Mouse (Mus musculus) left cerebral cortex, adult 2 months (tissue): ENCODE measurements around the gene Gm9821. TPM values are rescaled to one million over a fixed set of nuclear protein-coding genes. Genes with fewer than 3 reads are reported as not detected.

Experiments used
- DNase-seq, 2 experiments: peaks; one replicate each; pipeline ENCODE4 v3.0.0; 2021 to 2022; ENCODE audit warnings: low spot score in 2 of 2, mixed read lengths in 1 of 2; ENCODE audit errors: extremely low spot score in 1 of 2
- H3K27ac ChIP-seq: fragments of 200-600 bp; 2 replicates; pipeline ENCODE4 v1.8.1; 2022
- H3K4me3 ChIP-seq: fragments of 200-600 bp; 2 replicates; pipeline ENCODE4 v1.8.1; 2022
- CTCF ChIP-seq: fragments of 200-600 bp; IDR thresholded peaks from 2 replicates; pipeline ENCODE4 v1.8.1; 2022; ENCODE audit warnings: antibody characterized with exemption, mild to moderate bottlenecking, moderate library complexity
- intact Hi-C: fragments of 180-260 bp; cut with DNase I; formaldehyde crosslinking; loops from one replicate; pipeline ENCODE4 v1.15.1; 2025
- total RNA-seq, 2 experiments: library from RNA; stranded (reverse); gene quantifications; 2 replicates each; pipeline ENCODE4 v1.2.3; 2021

Gene Gm9821
- total RNA-seq, 2 experiments from 2014 or later = not detected

- DNase-seq = no peak
- Histone ChIP-seq H3K4me3 (no peak overlapping the region), H3K27ac (no peak overlapping the region)
- no peak for TF ChIP-seq CTCF
- intact Hi-C loops = no loop called here
These were observed 28.4 kb upstream of the Gm9821 start for GRCm38 (mm10) chr2:91917096-91917495.

GRCm38 (mm10) chr2:91920130-91920529 lies 25.4 kb upstream of the Gm9821 start:
- no peak for DNase-seq
- H3K4me3 ChIP-seq = no peak overlapping the region
- intact Hi-C loops = loop anchor here (5.0 to 10.0 kb wide), 3 partner anchors 205 to 268 kb away; partner anchors contain the start of genes Atg13 and Harbi1
- H3K27ac ChIP-seq = no peak overlapping the region
- no peak for TF ChIP-seq CTCF

- intact Hi-C loops = loop anchor here (5.0 to 10.0 kb wide), 3 partner anchors 206 to 269 kb away; partner anchors contain the start of genes Atg13 and Harbi1
- TF ChIP-seq CTCF = no peak
These were observed 24.2 kb upstream of the Gm9821 start for GRCm38 (mm10) chr2:91921181-91921789.

DNA sequence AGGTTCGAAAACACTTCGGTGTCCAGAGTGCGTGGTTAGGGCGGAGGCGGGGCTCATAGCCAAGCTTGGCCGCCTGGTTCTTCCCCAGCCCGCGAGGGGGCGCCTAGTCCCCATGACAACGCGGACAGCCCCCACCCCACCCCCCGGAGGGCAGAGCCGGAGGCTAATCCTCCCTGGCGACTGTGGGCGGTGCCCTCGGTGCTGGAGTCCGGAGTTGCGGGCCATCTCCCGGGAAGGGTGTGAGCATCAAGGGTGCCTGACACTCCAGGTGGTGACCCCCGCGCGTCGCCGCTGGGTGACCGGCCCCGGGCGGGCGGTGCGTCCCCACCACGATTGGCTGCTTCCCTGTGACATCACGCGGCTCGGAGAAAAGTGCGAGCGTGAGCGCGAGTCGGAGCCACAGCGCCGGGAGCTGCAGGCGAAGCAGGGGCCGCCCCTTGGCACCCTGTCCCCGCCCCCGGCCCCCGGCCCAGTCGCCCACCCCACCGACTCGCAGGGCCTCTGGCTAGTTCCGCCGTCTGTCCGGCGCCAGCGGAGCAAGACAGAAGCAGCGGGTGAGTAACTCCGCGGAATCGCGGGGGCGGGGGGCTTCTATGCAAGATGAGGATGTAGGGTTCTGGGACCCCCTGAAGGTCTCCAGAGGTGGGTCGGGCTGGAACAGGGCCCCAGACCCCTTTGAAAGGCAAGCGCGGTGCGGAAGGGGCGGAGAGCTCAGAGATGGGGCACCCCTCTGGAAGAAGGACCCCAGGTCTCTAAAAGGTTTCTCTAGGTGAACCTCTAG lies 23.5 kb upstream of the Gm9821 start:
- peak; percentile 68 for TF ChIP-seq CTCF
- Histone ChIP-seq H3K27ac (peak overlapping the region; percentile 92), H3K4me3 (peak overlapping the region; percentile 80)
- intact Hi-C loops = loop anchor here (5.0 to 10.0 kb wide), 3 partner anchors 207 to 270 kb away; partner anchors contain the start of genes Atg13 and Harbi1
- peak; percentile 81 to 86 for DNase-seq

More at GRCm38 (mm10) chr2:91921181-91921789, 24.2 kb upstream of the Gm9821 start:
- no peak for DNase-seq
- H3K27ac ChIP-seq = peak overlapping the region; percentile 92
- peak overlapping the region; percentile 80 for H3K4me3 ChIP-seq

- peak overlapping the region; percentile 80 for H3K4me3 ChIP-seq
- intact Hi-C loops = loop anchor here (5.0 to 10.0 kb wide), 3 partner anchors 208 to 270 kb away; partner anchors contain the start of genes Atg13 and Harbi1
These were observed 22.7 kb upstream of the Gm9821 start for GRCm38 (mm10) chr2:91922586-91923414.

DNA sequence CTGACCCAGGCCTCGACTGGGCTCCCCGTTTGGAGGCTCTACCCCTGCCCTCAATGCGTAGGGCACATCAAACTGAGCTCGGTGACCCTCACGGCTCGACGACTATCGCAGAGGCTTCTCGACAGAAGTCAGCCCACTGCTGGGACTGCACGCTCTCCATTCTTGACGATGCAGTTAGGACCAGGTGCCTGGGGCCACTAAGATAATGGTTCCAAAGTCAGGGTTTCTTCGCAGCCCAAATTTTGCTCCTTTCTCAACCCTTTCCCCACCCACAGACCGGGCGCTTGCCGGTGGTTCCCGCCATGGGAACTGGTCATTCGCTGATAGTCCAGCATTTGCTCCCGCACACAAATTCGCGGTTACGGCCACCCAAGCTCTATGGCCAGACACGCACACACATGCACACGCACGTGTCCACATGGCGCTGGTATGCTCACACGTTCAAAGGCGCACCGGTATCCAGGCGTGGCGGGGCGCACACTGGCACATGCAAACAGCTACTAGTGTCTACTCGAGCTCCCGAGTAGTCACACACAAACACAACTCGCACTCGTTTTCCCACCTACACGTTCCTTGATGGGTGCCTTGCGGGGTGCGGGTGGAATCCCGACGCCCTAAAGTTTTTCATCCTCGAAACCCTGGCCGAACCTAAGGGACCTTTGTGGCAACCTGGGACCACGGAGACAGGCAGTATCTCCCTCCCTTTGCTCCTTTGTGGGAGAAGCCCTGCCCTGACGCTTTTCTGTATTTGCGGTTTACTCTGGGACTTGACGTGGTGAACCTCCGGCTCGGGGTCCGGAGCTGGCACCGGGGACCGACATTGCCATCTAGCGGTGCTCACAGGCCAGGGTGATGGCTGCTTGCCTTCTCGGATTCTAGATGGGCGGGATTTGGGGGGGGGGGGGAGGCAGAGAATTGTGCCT lies 21.8 kb upstream of the Gm9821 start:
- Histone ChIP-seq H3K27ac (peak overlapping the region; percentile 92), H3K4me3 (peak overlapping the region; percentile 80)
- intact Hi-C loops = loop anchor here (2.0 to 10.0 kb wide), 4 partner anchors 145 to 271 kb away; partner anchors contain the start of genes Atg13 and Harbi1
- peak; percentile 64 for TF ChIP-seq CTCF
- DNase-seq = peak; percentile 76 to 78

More at GRCm38 (mm10) chr2:91922586-91923414, 22.7 kb upstream of the Gm9821 start:
- DNase-seq = peak in 1 of 2 experiments; percentile 45
- TF ChIP-seq CTCF = no peak
- H3K27ac ChIP-seq = peak overlapping the region; percentile 92

- TF ChIP-seq CTCF = no peak
- intact Hi-C loops = loop anchor here (2.0 to 10.0 kb wide), 5 partner anchors 133 to 272 kb away; partner anchors contain the start of genes Atg13 and Harbi1
- Histone ChIP-seq H3K27ac (peak overlapping the region; percentile 78), H3K4me3 (peak overlapping the region; percentile 80)
- DNase-seq = peak in 1 of 2 experiments; percentile 18
These were observed 20.8 kb upstream of the Gm9821 start for GRCm38 (mm10) chr2:91924726-91925125.

GRCm38 (mm10) chr2:91925442-91925841 lies 20.1 kb upstream of the Gm9821 start:
- TF ChIP-seq CTCF = no peak
- intact Hi-C loops = loop anchor here (2.0 to 10.0 kb wide), 4 partner anchors 132 to 241 kb away; partner anchors contain the start of genes Atg13 and Harbi1
- DNase-seq = peak in 1 of 2 experiments; percentile 72
- peak overlapping the region; percentile 78 for H3K27ac ChIP-seq
- H3K4me3 ChIP-seq = peak overlapping the region; percentile 80; the same call in 1 of the 2 replicates

GRCm38 (mm10) chr2:91926949-91927348 lies 18.6 kb upstream of the Gm9821 start, which contains the start of gene Chrm4:
Gene Chrm4, plus strand, starts transcription at chr2:91927249.
- no peak for TF ChIP-seq CTCF
- Histone ChIP-seq H3K27ac (peak within 1 kb of the TSS; percentile 73; the same call in 1 of the 2 replicates), H3K4me3 (peak within 1 kb of the TSS; percentile 16; the same call in 1 of the 2 replicates)
- intact Hi-C loops = loop anchor here (5.0 to 10.0 kb wide), 3 partner anchors 130 to 242 kb away; partner anchors contain the start of genes Atg13 and Harbi1
- DNase-seq = no peak
